Mouse (Mus musculus): Measurements from ENCODE around the gene Vps8.

Vps8 gene

DNA sequence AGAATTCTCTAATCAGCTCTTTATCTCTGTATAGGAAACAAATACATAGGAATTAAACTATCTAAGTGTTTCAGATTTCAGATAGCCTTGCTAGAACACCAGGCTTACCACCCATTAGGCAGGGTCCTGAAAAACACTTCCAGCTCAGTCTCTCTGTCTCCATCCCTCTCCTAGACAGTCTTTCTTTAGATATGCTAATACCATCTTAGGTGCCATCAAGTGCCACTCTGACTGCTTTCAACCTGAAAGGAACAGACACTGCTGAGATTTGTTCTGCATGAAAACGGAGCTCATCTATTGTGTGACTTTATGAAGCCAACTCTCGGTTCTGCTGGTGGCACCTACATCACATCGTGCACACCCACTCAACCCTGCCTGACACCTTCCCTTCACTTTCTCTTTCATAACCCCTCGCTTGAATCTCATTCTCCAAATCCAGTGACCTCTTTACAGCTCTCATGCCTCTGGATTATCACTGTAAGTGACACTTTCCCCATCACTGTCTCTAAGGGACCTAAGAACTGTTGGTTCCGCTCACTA lies 267.4 kb downstream of the Vps8 start:
- no peak for DNase-seq (ENCODE audit: low read depth, low spot score)
- H3K36me3 ChIP-seq (ENCODE audit: control insufficient read depth, insufficient read depth, low read length, poor library complexity, severe bottlenecking): no peaks in the 10 kb centered on the region
- no peaks in the 10 kb centered on the region for H3K27me3 ChIP-seq (ENCODE audit: control insufficient read depth, insufficient read depth, low read length, poor library complexity, severe bottlenecking)

DNA sequence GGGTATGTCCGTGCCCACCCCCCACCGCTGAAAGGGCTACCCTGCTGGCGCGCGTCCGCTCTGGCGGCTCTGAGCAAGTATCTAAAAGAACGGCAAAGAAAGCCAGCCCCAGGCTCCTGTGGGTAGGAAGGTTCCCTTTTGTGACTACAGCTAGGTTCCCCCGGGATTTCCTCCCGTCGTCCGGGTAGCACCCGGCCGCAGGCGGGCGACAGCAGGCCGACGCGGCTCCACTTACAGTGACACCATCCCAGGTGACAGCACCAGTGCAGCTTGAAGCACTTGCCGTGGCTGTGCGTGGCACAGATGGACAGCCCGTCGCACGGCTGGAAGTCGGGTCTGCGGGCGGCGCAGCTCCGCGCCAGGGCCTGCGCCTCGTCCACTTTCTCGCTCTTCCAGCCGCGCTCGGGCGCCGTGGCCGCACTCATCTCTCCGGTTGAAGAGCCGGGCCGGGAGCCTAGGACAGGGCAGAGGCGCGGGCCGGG lies 271.1 kb downstream of the Vps8 start:
- Histone ChIP-seq H3K36me3 (ENCODE audit: control insufficient read depth, insufficient read depth, low read length, poor library complexity, severe bottlenecking) (no peaks in the 10 kb centered on the region), H3K27me3 (ENCODE audit: control insufficient read depth, insufficient read depth, low read length, poor library complexity, severe bottlenecking) (no peaks in the 10 kb centered on the region)
- DNase-seq (ENCODE audit: low read depth, low spot score): peak; percentile 63

Data from splenic B cell, adult 2 months (primary cell).